Mouse (Mus musculus) neural tube, embryonic 12.5 days (tissue): ENCODE measurements at regions not wholly inside any gene's neighbourhood (a gene's known extent, or its start where the extent isn't known, plus 50 kb on each side); places are given as distances from the start of the nearest gene placed in this dataset.

Experiments
- ATAC-seq: fragments of 200-750 bp; cut with Nextera tagmentation; 2 replicates; pipeline ENCODE4 v1.8.0; 2017; ENCODE audit warnings: low read depth, mild to moderate bottlenecking, moderate TSS enrichment, moderate library complexity; ENCODE audit not compliant: low FRiP score
- H3K27ac ChIP-seq: fragments of 300-500 bp; sonication (generic); 2 replicates; pipeline ENCODE4 v1.5.1; 2016
- H3K27me3 ChIP-seq: fragments of 300-500 bp; sonication (generic); replicated peaks from 2 replicates; pipeline ENCODE4 v1.6.1; 2016; ENCODE audit warnings: mild to moderate bottlenecking
- H3K36me3 ChIP-seq: fragments of 300-500 bp; sonication (generic); 2 replicates; pipeline ENCODE4 v1.6.1; 2016; ENCODE audit warnings: mild to moderate bottlenecking
- H3K4me1 ChIP-seq: fragments of 300-500 bp; sonication (generic); 2 replicates; pipeline ENCODE4 v1.6.1; 2016
- H3K4me2 ChIP-seq: fragments of 300-500 bp; sonication (generic); replicated peaks from 2 replicates; pipeline ENCODE4 v1.6.1; 2016; ENCODE audit warnings: mild to moderate bottlenecking
- H3K4me3 ChIP-seq: fragments of 300-500 bp; sonication (generic); 2 replicates; pipeline ENCODE4 v1.5.1; 2016
- H3K9ac ChIP-seq: fragments of 300-500 bp; sonication (generic); 2 replicates; pipeline ENCODE4 v1.6.1; 2016; ENCODE audit warnings: mild to moderate bottlenecking
- H3K9me3 ChIP-seq: fragments of 300-500 bp; sonication (generic); 2 replicates; pipeline ENCODE4 v1.6.1; 2016; ENCODE audit warnings: mild to moderate bottlenecking
- WGBS: fragments of 180-500 bp; shearing (Covaris S2); methylation state at CpG from one replicate; pipeline ENCODE4 v1.1.7; 2016; 5-methylcytosine and 5-hydroxymethylcytosine counted together

DNA sequence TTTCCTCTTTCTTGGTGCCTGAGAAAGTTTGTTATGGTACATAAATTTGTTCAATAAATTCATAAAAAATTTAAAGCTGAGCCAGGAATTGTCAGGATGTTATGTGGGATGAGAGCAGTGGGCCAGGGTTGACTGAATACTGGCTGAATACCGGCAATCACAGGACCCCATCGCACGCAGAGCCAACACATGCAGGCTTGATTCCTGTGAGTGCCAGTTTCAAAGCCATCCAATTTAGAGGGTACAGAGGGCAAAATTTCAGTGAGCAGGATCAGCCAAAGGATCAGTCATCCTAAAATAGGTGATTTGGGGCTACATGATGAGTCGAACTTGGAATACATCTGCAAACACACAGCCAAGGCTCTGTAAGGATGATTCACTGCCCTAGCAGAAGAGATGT is 583.6 kb upstream of the Nectin3 start:
- Histone ChIP-seq H3K4me3 (no peak overlapping the region), H3K4me1 (no peaks in the 10 kb centered on the region), H3K4me2 (no peak overlapping the region), H3K27me3 (no peaks in the 10 kb centered on the region), H3K9me3 (no peaks in the 10 kb centered on the region), H3K36me3 (no peaks in the 10 kb centered on the region), H3K9ac (no peak overlapping the region), H3K27ac (no peak overlapping the region)
- ATAC-seq: no peak
- 94% methylated on average over 4 of the region's 4 CpGs for WGBS

DNA sequence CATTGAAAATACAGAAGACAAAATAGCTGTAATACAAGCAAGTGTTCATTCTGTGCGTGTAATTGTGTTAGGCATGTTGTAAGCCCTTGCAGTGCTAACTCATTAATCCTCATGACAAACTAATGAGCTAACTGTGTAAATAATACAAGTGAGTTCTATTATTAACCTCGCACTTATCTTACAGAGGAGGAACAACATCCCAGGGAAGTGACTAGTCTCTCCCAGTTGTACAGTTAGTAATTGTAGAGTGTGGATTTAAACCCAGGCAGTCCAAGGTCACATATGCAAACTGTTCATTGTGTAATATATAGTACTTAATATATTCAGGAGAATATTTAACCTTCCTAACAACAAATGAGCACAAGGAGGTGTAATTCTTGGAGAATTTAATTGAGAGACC is 582.0 kb upstream of the Nectin3 start:
- H3K27ac ChIP-seq: no peak overlapping the region
- no peaks in the 10 kb centered on the region for H3K9me3 ChIP-seq
- no peak overlapping the region for H3K4me3 ChIP-seq
- no peak overlapping the region for H3K4me2 ChIP-seq
- 67% methylated on average over 2 of the region's 2 CpGs for WGBS
- H3K27me3 ChIP-seq: no peaks in the 10 kb centered on the region
- no peak overlapping the region for H3K9ac ChIP-seq
- no peaks in the 10 kb centered on the region for H3K4me1 ChIP-seq
- ATAC-seq: no peak
- no peaks in the 10 kb centered on the region for H3K36me3 ChIP-seq

DNA sequence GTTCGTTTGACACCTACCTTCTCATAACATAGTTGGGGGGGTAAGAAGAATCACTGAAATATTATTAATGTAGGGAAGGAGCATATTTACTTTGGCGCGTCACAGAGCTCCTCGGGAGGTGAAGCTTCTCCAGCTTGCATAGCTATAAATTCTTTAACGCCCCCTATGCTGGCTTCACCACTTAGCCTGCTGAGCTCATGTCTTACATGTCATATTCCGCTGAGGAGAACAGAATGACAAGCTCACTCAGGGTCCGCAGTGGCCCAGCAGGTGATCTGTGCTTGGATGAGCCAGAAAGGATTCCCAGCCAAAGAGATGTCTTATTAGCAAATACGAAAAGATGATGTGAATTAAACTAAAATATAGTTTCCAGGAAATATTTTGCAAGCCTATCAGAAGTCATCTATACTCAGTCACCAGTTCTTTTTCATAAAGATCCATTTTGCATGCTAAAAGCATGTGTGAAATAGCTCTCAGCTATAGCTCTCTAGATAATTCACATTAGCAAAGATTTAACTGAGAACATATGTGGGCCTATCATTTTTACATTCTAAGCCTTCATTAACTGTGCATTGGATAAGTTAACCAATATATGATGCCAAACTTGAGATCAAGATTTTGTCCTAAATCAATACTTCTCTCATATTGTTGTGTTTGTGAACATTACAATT is 561.1 kb upstream of the Nectin3 start:
- H3K4me2 ChIP-seq: no peak overlapping the region
- 78% methylated on average over 8 of the region's 8 CpGs for whole genome bisulfite sequencing
- no peaks in the 10 kb centered on the region for H3K36me3 ChIP-seq
- no peak overlapping the region for H3K27ac ChIP-seq
- no peak overlapping the region for H3K4me3 ChIP-seq
- H3K9me3 ChIP-seq: no peaks in the 10 kb centered on the region
- no peak for ATAC-seq
- H3K9ac ChIP-seq: no peak overlapping the region
- no peaks in the 10 kb centered on the region for H3K27me3 ChIP-seq
- no peaks in the 10 kb centered on the region for H3K4me1 ChIP-seq

DNA sequence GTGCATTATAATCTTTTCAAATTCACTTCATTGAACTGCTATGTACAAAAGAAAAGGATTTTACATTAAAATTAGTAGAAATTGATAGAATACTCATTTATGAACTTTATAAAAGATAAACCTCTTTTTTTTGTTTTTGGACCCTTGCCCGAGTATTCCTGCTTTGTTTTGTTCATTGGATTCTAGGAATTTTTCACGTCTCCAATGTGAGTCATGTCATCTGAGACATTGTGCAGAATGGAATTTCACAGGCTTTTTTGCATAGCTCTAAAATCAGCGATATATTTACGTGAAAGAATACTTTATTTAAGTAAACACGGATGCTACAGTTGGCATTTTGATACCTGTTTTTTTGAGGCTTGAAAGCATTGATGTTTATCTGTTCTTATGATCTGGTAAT is 560.5 kb upstream of the Nectin3 start:
- Histone ChIP-seq H3K4me3 (no peak overlapping the region), H3K4me1 (no peaks in the 10 kb centered on the region), H3K27me3 (no peaks in the 10 kb centered on the region), H3K9ac (no peak overlapping the region), H3K9me3 (no peaks in the 10 kb centered on the region), H3K27ac (no peak overlapping the region), H3K36me3 (no peaks in the 10 kb centered on the region), H3K4me2 (no peak overlapping the region)
- 85% methylated on average over 5 of the region's 5 CpGs for WGBS
- ATAC-seq: no peak

GRCm38 (mm10) chr16:47025971-47026370 is 527.6 kb upstream of the Nectin3 start:
- Histone ChIP-seq H3K4me2 (no peak overlapping the region), H3K9me3 (no peaks in the 10 kb centered on the region), H3K27ac (no peak overlapping the region), H3K27me3 (no peaks in the 10 kb centered on the region), H3K9ac (no peak overlapping the region), H3K36me3 (no peaks in the 10 kb centered on the region), H3K4me3 (no peak overlapping the region), H3K4me1 (no peaks in the 10 kb centered on the region)
- ATAC-seq: no peak

DNA sequence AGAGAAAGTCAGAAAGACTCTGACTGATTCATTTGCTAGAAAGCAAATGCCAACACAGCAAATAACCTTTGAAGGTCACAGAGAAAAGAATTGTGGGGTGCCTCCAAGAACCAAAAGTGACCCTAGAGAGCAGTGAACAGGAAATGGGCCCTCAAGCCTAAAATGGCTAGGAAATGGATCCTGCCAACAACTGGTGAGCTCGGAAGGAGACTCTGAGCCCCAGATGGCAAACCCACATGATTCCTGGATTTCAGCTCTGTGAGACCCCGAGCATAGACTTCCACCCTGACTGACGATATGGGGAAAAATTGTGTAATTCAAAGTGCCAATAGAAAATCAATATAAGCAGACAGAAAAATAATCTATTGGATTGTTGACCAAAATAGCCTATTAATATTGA is 519.2 kb upstream of the Nectin3 start:
- Histone ChIP-seq H3K9me3 (no peaks in the 10 kb centered on the region), H3K36me3 (no peaks in the 10 kb centered on the region), H3K4me1 (no peaks in the 10 kb centered on the region), H3K4me2 (no peak overlapping the region), H3K9ac (no peak overlapping the region), H3K4me3 (no peak overlapping the region), H3K27ac (no peak overlapping the region), H3K27me3 (no peaks in the 10 kb centered on the region)
- no peak for ATAC-seq
- 75% methylated on average over 3 of the region's 3 CpGs for WGBS

DNA sequence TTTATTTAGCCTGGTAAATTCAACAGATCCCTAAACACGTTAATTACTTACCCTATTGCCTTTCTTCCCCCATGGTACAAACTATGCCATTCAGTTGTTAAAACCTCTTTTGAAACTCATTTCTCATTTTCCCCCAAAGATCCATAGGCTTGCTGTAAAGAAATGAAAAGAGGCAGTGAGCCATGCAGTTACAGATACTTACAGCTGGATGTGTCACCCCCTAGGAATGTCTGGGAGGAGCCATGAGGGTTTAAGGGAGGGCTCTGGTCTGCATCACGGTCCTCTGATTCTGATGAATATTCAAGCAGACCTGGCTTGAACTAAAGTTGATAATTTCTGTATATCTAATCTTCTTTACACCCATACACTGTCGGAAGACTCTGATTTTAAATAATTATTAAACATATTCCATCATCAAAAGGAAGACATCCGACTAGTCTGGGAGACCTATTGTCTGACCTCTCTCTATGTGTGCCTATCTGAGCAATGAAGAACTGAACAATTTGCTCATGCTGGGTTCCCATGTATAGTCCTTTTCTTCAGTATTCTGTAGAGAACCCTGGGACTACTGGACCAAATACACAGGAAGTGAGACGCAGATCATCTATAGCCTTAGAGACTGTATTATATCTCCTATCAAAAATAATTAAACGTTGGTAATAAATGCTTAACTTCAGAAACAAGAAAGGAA is 484.7 kb upstream of the Nectin3 start:
- no peaks in the 10 kb centered on the region for H3K4me1 ChIP-seq
- H3K36me3 ChIP-seq: no peaks in the 10 kb centered on the region
- no peak overlapping the region for H3K4me2 ChIP-seq
- peak; percentile 68 for ATAC-seq
- H3K27me3 ChIP-seq: no peaks in the 10 kb centered on the region
- H3K9me3 ChIP-seq: no peaks in the 10 kb centered on the region
- H3K27ac ChIP-seq: no peak overlapping the region
- no peak overlapping the region for H3K4me3 ChIP-seq
- 66% methylated on average over 6 of the region's 6 CpGs for WGBS
- no peak overlapping the region for H3K9ac ChIP-seq

GRCm38 (mm10) chr16:46982272-46982909 is 484.1 kb upstream of the Nectin3 start:
- Histone ChIP-seq H3K4me1 (no peaks in the 10 kb centered on the region), H3K4me2 (no peak overlapping the region), H3K4me3 (no peak overlapping the region), H3K36me3 (no peaks in the 10 kb centered on the region), H3K27ac (no peak overlapping the region), H3K9ac (no peak overlapping the region), H3K27me3 (no peaks in the 10 kb centered on the region), H3K9me3 (no peaks in the 10 kb centered on the region)
- WGBS: 72% methylated on average over 5 of the region's 5 CpGs
- ATAC-seq: no peak

DNA sequence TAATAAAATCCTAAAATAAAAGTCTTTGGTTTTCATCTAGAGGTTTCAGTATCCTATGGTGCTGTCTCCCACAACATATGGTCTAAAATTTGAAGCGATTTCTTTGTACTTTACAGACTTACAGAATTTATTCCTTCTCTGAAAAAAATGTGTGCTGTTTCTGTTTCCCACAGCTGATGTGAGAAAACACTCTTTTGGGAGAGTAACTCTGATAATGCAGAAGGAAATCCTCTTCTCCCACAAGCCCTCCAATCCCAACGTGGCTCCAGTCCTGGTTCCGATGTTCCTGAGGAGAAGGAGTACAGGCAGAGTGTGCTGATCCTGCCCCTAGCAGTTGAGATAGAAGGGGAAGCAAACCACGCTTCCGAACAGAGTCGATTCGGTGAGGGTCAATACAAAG is 467.4 kb upstream of the Nectin3 start:
- 91% methylated on average over 7 of the region's 7 CpGs for WGBS
- H3K36me3 ChIP-seq: no peaks in the 10 kb centered on the region
- no peaks in the 10 kb centered on the region for H3K27me3 ChIP-seq
- no peaks in the 10 kb centered on the region for H3K9me3 ChIP-seq
- no peak overlapping the region for H3K9ac ChIP-seq
- no peak for ATAC-seq
- H3K4me2 ChIP-seq: no peak overlapping the region
- H3K27ac ChIP-seq: no peak overlapping the region
- no peaks in the 10 kb centered on the region for H3K4me1 ChIP-seq
- H3K4me3 ChIP-seq: no peak overlapping the region

DNA sequence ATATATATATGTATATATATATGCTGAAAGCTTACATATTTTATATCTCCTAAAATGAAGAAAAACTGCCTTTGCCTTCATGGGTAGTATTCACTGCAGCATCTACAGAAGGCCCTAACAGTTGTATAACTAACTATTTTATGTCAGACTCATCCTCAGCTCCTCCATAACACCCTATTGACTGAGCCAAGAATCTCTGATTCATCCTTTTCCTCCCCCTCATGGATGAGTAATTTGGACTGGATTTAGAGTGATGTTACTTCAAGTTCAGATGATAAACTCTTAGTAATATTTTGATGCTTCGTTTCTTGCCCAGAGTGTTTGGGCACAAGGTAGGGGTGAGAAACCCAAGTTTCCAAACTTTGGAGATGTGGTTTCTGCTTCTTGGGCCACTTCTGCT is 458.7 kb upstream of the Nectin3 start:
- no peak overlapping the region for H3K27ac ChIP-seq
- H3K4me2 ChIP-seq: no peak overlapping the region
- H3K9ac ChIP-seq: no peak overlapping the region
- no peaks in the 10 kb centered on the region for H3K27me3 ChIP-seq
- no peaks in the 10 kb centered on the region for H3K36me3 ChIP-seq
- H3K4me3 ChIP-seq: no peak overlapping the region
- 89% methylated on average over 1 of the region's 1 CpGs for WGBS
- H3K4me1 ChIP-seq: no peaks in the 10 kb centered on the region
- ATAC-seq: no peak
- no peaks in the 10 kb centered on the region for H3K9me3 ChIP-seq

DNA sequence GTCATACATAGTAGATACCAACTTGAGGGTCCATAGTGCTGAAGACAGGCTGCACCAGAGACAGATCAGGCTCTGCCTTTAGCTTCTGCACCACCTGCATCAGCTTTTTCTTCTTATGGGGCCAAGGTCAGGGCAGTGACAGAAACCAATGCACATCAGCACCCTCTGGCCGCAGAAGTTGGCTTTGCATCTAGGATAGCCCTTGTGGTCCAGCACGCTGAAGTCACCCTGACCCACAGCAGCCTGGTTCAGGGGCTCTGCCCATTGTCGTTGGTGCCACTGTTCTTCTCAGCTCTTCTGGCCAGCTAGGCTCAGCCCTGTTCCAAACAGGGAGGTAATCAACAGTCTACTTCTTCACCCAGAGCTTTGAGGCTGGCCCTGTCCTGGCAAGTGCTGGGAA is 427.7 kb upstream of the Nectin3 start:
- Histone ChIP-seq H3K4me3 (no peak overlapping the region), H3K27ac (no peak overlapping the region), H3K9me3 (no peaks in the 10 kb centered on the region), H3K4me1 (no peaks in the 10 kb centered on the region), H3K9ac (no peak overlapping the region), H3K27me3 (no peaks in the 10 kb centered on the region), H3K4me2 (no peak overlapping the region), H3K36me3 (no peaks in the 10 kb centered on the region)
- ATAC-seq: no peak
- 58% methylated on average over 3 of the region's 3 CpGs for WGBS

DNA sequence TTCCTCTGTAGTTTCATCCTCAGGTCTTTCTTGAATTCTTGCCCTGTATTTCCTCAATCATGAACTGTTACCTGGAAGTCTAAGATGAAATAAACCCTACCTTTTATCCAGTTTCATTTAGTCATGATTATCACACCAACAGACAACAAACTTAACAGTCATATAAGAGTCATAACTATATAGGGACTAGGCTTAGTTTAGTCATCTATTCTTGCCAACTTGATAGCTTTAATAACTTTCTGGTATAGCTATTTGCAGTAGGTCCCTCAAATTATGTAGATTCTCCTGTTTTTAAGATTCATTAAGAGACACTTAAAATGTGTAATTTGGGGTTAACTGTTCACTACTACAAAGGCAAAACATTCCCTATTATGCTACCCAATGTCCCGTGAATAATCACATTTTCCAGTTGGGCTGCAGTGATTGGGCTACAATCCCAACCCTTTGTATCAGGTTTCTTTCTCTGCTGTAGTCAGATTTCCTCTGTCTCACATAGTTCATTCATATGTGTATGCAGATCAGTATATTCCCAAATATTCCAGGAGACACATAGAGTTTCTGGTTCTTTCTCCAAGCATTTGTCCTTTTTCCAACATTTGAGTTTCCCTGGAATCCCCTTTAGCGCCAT is 396.4 kb upstream of the Nectin3 start:
- Histone ChIP-seq H3K4me3 (no peak overlapping the region), H3K4me1 (no peaks in the 10 kb centered on the region), H3K27ac (no peak overlapping the region), H3K36me3 (no peaks in the 10 kb centered on the region), H3K9ac (no peak overlapping the region), H3K9me3 (no peaks in the 10 kb centered on the region), H3K4me2 (no peak overlapping the region), H3K27me3 (no peaks in the 10 kb centered on the region; the same call in 1 of the 2 replicates)
- WGBS: 31% methylated on average over 2 of the region's 2 CpGs
- peak; percentile 71 for ATAC-seq
